Mouse (Mus musculus) forebrain, postnatal 0 days (tissue): ENCODE results near the gene Tle6. TPM values are rescaled to one million over a fixed set of nuclear protein-coding genes. Genes with fewer than 3 reads are reported as not detected.
"Not testable (repeated sequence)": the region's sequence is repeated elsewhere in the genome, so short reads cannot be mapped to it uniquely, and the experiment has no call there.

Experiments used
- ATAC-seq: fragments of 200-750 bp; cut with Nextera tagmentation; 2 replicates; pipeline ENCODE4 v1.8.0; 2017; ENCODE audit warnings: mild to moderate bottlenecking, moderate library complexity
- DNase-seq: peaks from one replicate; pipeline ENCODE4 v3.0.0-alpha.2; 2015
- H3K27ac ChIP-seq: fragments of 300-500 bp; sonication (generic); 2 replicates; pipeline ENCODE4 v1.5.1; 2014; ENCODE audit warnings: low read depth, mild to moderate bottlenecking, antibody characterized with exemption, low read length, moderate library complexity, mixed read lengths
- H3K27me3 ChIP-seq: fragments of 300-500 bp; sonication (generic); 2 replicates; pipeline ENCODE4 v1.6.1; 2014; ENCODE audit warnings: mild to moderate bottlenecking, low read length, mixed read lengths; ENCODE audit not compliant: insufficient read depth
- H3K36me3 ChIP-seq: fragments of 300-500 bp; sonication (generic); 2 replicates; pipeline ENCODE4 v1.6.1; 2014; ENCODE audit warnings: mild to moderate bottlenecking, moderate library complexity; ENCODE audit not compliant: insufficient read depth
- H3K4me1 ChIP-seq: fragments of 300-500 bp; sonication (generic); 2 replicates; pipeline ENCODE4 v1.6.1; 2014; ENCODE audit warnings: antibody characterized with exemption; ENCODE audit not compliant: insufficient read depth
- H3K4me2 ChIP-seq: fragments of 300-500 bp; sonication (generic); 2 replicates; pipeline ENCODE4 v1.6.1; 2014; ENCODE audit warnings: low read depth, mild to moderate bottlenecking, moderate library complexity
- H3K4me3 ChIP-seq: fragments of 300-500 bp; sonication (generic); 2 replicates; pipeline ENCODE4 v1.5.1; 2014; ENCODE audit warnings: low read depth, low read length, mixed read lengths
- H3K9ac ChIP-seq: fragments of 300-500 bp; sonication (generic); 2 replicates; pipeline ENCODE4 v1.6.1; 2014; ENCODE audit warnings: mild to moderate bottlenecking
- H3K9me3 ChIP-seq: fragments of 300-500 bp; sonication (generic); 2 replicates; pipeline ENCODE4 v1.6.1; 2016; ENCODE audit warnings: low read length
- CTCF ChIP-seq: sonication (generic); IDR thresholded peaks from 2 replicates; pipeline ENCODE4 v1.5.1; 2016; ENCODE audit warnings: antibody characterized with exemption, control low read depth, low read depth
- WGBS: fragments of 180-500 bp; shearing (Covaris S2); extraction: QIAGEN DNeasy Blood & Tissue Kit; methylation state at CpG from one replicate; pipeline ENCODE4 v1.1.7; 2014; 5-methylcytosine and 5-hydroxymethylcytosine counted together
- polyA plus RNA-seq: library from polyadenylated mRNA; unstranded; fragments of >200 nt; fragmentation: Nextera tagmentation; extraction: Ambion mirVana; gene quantifications from 2 replicates; pipeline ENCODE4 v1.2.1, GENCODE M21; 2015
- total RNA-seq: library from RNA; depleted of rRNA; stranded (reverse); fragments of >200 nt; gene quantifications from 2 replicates; pipeline ENCODE4 v1.2.3, GENCODE M21; 2014; rRNA removed

Gene Tle6
- total RNA-seq (8.7 and 14.1 TPM in 2 replicates), polyA plus RNA-seq (4.2 and 5.1 TPM in 2 replicates)

GRCm38 (mm10) chr10:81600738-81601203, at the start of gene Tle6:
TSS of gene Tle6 (minus strand) at chr10:81601073.
- no peaks in the 10 kb centered on the region for H3K36me3 ChIP-seq
- peaks cover 17% of the 10 kb centered on the region for H3K4me1 ChIP-seq
- no peaks in the 10 kb centered on the region for H3K9me3 ChIP-seq
- no peak within 1 kb of the TSS; the same call in 1 of the 2 replicates for H3K9ac ChIP-seq
- TF ChIP-seq CTCF: no peak
- ATAC-seq (peak; percentile 82), DNase-seq (peak; percentile 97)
- H3K27ac ChIP-seq: no peak within 1 kb of the TSS
- peak within 1 kb of the TSS; percentile 64 for H3K4me2 ChIP-seq
- peak within 1 kb of the TSS; percentile 29 for H3K4me3 ChIP-seq
- H3K27me3 ChIP-seq: peaks cover 8% of the 10 kb centered on the region; the same call in 1 of the 2 replicates
- WGBS: under 1% methylated on average over 28 of the region's 28 CpGs

GRCm38 (mm10) chr10:81648803-81649775, 48.2 kb upstream of the Tle6 start, which contains the start of gene Gm10778:
TSS of gene Gm10778 (plus strand) at chr10:81649059.
- H3K9me3 ChIP-seq: peaks cover 10% of the 10 kb centered on the region; the same call in 1 of the 2 replicates
- H3K4me2 ChIP-seq: peak within 1 kb of the TSS; percentile 55
- H3K9ac ChIP-seq: peak within 1 kb of the TSS; percentile 64
- not testable (repeated sequence) for H3K4me1 ChIP-seq, H3K27me3 ChIP-seq, H3K36me3 ChIP-seq
- ATAC-seq (peak; percentile 98), DNase-seq (peak; percentile 95)
- 1% methylated on average over 31 of the region's 52 CpGs for WGBS
- peak within 1 kb of the TSS; percentile 83 for H3K27ac ChIP-seq
- H3K4me3 ChIP-seq: peak within 1 kb of the TSS; percentile 46

DNA sequence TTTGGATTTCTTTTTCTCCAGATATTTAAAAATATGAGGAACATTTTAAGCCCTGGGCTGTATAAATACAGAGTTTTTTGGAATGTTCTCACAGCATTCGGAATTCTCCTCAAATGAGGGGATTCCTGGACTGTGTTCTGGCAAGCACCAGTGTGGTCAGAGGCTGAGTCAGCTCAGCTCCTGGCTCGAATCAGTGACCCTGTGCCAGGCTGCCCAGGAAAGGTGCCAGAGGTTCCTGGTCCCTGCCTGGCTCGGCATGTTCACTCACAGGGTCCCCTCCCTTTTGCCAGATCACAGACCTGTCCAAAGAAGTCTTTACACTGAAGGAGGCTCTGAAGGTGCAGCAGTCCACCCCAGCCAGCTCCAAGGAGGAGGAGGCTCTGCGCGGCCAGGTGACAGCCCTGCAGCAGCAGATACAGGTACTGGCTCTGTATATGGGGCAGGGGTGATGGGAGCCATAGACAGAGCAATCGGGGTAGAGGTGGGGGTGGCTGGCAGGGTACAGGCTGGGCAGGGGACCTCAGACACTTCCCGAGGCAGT, 45.2 kb upstream of the Tle6 start:
- no peak for TF ChIP-seq CTCF

GRCm38 (mm10) chr10:81645391-81645790, 44.5 kb upstream of the Tle6 start:
- H3K4me1 ChIP-seq: peaks cover 11% of the 10 kb centered on the region
- H3K4me2 ChIP-seq: no peak overlapping the region
- no peaks in the 10 kb centered on the region for H3K9me3 ChIP-seq
- DNase-seq (no peak), ATAC-seq (no peak)
- no peaks in the 10 kb centered on the region for H3K36me3 ChIP-seq
- 88% methylated on average over 4 of the region's 4 CpGs for WGBS
- TF ChIP-seq CTCF: no peak
- H3K9ac ChIP-seq: no peak overlapping the region
- no peak overlapping the region for H3K27ac ChIP-seq
- H3K27me3 ChIP-seq: no peaks in the 10 kb centered on the region
- no peak overlapping the region for H3K4me3 ChIP-seq

More for the DNA sequence above, 45.2 kb upstream of the Tle6 start:
- no peak overlapping the region for H3K4me3 ChIP-seq
- DNase-seq (no peak), ATAC-seq (no peak)
- H3K4me1 ChIP-seq: peaks cover 11% of the 10 kb centered on the region
- H3K9me3 ChIP-seq: no peaks in the 10 kb centered on the region
- 84% methylated on average over 7 of the region's 7 CpGs for WGBS
- no peaks in the 10 kb centered on the region for H3K27me3 ChIP-seq
- no peak overlapping the region for H3K27ac ChIP-seq
- H3K4me2 ChIP-seq: no peak overlapping the region
- H3K36me3 ChIP-seq: no peaks in the 10 kb centered on the region
- no peak overlapping the region for H3K9ac ChIP-seq

GRCm38 (mm10) chr10:81644716-81645115, 43.8 kb upstream of the Tle6 start:
- 93% methylated on average over 18 of the region's 18 CpGs for WGBS
- Histone ChIP-seq H3K4me2 (no peak overlapping the region), H3K9ac (no peak overlapping the region), H3K4me1 (peaks cover 11% of the 10 kb centered on the region), H3K4me3 (no peak overlapping the region), H3K9me3 (no peaks in the 10 kb centered on the region), H3K27ac (no peak overlapping the region), H3K27me3 (no peaks in the 10 kb centered on the region), H3K36me3 (no peaks in the 10 kb centered on the region)
- no peak for TF ChIP-seq CTCF
- ATAC-seq (no peak), DNase-seq (no peak)

DNA sequence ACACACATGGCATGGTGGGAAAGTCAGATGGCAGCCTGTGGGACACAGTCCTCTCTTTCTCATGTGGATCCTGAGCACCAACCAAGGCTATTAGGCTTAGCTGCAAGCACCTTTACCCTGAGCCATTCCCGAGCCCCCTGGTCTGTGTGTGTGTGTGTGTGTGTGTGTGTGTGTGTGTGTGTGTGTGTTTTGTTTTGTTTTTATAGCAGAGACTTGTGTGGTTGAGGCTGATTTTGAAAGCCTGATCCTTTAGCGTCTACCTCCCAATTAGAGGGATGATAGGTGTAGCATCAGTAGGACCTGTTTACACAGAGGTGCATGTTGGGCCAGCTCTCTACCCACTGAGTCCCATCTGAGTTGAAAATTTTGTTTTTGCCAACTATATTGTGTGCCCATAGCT, 43.3 kb upstream of the Tle6 start:
- ATAC-seq (no peak), DNase-seq (no peak)
- peak overlapping the region; percentile 92 for H3K9ac ChIP-seq
- peak overlapping the region; percentile 95 for H3K4me2 ChIP-seq
- no peaks in the 10 kb centered on the region for H3K27me3 ChIP-seq
- H3K4me3 ChIP-seq: peak overlapping the region; percentile 67
- H3K27ac ChIP-seq: peak overlapping the region; percentile 94; the same call in 1 of the 2 replicates
- H3K36me3 ChIP-seq: no peaks in the 10 kb centered on the region; the same call in 1 of the 2 replicates
- TF ChIP-seq CTCF: no peak
- H3K9me3 ChIP-seq: no peaks in the 10 kb centered on the region
- peaks cover 11% of the 10 kb centered on the region for H3K4me1 ChIP-seq
- WGBS: 51% methylated on average over 2 of the region's 2 CpGs
